Mouse (Mus musculus) lung, adult 2 months (tissue): ENCODE data around the gene Zfp628. TPM values are rescaled to one million over a fixed set of nuclear protein-coding genes. Genes with fewer than 3 reads are reported as not detected.

Source experiments
- DNase-seq: peaks from one replicate; pipeline ENCODE4 v3.0.0; 2022
- H3K4me1 ChIP-seq: fragments of 200-500 bp; 2 replicates; pipeline ENCODE4 v1.6.1; 2011; ENCODE audit warnings: low read length; ENCODE audit not compliant: control insufficient read depth, insufficient read depth
- H3K4me3 ChIP-seq: fragments of 200-500 bp; replicated peaks from 2 replicates; pipeline ENCODE3; 2011; ENCODE audit warnings: low read depth, mild to moderate bottlenecking, control low read depth, low read length; ENCODE audit errors: extremely low read depth
- CTCF ChIP-seq: fragments of 200-500 bp; IDR thresholded peaks from 2 replicates; pipeline ENCODE4 v1.5.1; 2011; ENCODE audit warnings: mild to moderate bottlenecking, low read length, control low read depth; ENCODE audit not compliant: insufficient read depth
- POLR2A ChIP-seq: fragments of 200-500 bp; IDR thresholded peaks from 2 replicates; pipeline ENCODE4 v1.6.1; 2011; ENCODE audit warnings: low read depth, mild to moderate bottlenecking, control low read depth, low read length, borderline replicate concordance; ENCODE audit errors: extremely low read depth
- WGBS: fragments of 180-500 bp; shearing (Covaris S2); methylation state at CpG from one replicate; pipeline ENCODE4 v1.1.7; 2018; 5-methylcytosine and 5-hydroxymethylcytosine counted together
- polyA plus RNA-seq: library from polyadenylated mRNA; depleted of rRNA; stranded (reverse); fragments of >200 nt; gene quantifications from 2 replicates; pipeline ENCODE4 v1.2.3, GENCODE M21; 2012

Zfp628 gene
- polyA plus RNA-seq, 1 experiment, result 20.6 TPM

- 4% methylated on average over 4 of the region's 4 CpGs for WGBS
- peaks cover 7% of the 10 kb centered on the region for H3K4me1 ChIP-seq
- no peak overlapping the region for H3K4me3 ChIP-seq
- no peak for DNase-seq
- TF ChIP-seq POLR2A (no peak), CTCF (no peak)
These were observed 9.5 kb downstream of the Zfp628 start for GRCm38 (mm10) chr7:4924483-4924882.

GRCm38 (mm10) chr7:4924891-4925301 is 9.9 kb downstream of the Zfp628 start:
- H3K4me3 ChIP-seq, result no peak overlapping the region
- no peak for DNase-seq
- TF ChIP-seq POLR2A, result no peak
- TF ChIP-seq CTCF, result no peak
- H3K4me1 ChIP-seq, result peaks cover 7% of the 10 kb centered on the region
- WGBS, result 2% methylated on average over 3 of the region's 4 CpGs

DNA sequence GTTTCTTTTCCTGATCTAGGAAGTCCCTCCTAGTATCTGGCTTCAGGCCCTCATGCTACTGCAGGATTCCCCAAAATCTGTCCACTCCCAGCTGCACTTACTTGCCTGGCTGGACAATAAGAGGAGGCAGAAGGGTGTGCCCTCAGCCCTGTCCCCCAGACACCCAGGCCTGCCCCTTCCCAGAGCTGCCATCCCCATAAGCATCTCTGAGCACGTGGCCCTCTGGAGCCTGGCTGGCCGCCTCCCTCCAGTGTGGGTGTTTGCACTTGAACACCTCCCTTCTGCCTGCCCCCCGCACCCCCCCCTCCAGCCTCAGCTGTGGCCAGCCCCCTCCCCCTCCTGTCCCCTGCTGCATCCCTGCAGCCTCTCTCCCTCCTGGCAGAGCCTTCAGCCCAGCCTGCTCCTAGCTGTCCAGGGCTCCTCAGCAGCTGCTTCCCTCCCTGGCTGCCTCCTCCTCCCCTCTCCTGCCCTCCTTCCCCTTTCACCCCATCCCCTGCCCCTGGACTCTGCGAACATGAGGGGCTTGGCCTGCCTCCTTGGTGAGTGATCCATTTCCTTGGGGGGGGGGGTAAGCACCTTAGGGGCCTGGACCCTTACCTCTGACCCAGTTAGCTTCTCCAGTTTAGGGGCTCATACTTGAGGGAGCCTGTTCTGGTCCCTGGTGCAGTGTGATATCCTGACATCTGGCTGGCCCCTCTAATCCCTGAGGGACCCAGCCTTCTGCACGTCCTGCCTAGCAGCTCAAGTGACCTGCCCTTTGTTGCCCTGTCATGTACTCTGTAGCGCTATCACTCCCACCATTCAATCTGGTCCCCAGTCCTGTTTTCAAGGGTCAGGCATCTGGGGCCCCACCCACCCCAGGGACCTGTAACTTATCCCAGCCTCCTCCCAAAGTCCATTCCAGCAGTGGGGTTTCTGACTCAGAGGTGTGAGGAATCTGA is 10.7 kb downstream of the Zfp628 start, which contains the start of gene Ssc5d:
Ssc5d (plus strand) TSS at position 345 of the 941 bp plus-strand sequence.
- TF ChIP-seq POLR2A (no peak), CTCF (no peak)
- 17% methylated on average over 6 of the region's 6 CpGs for WGBS
- no peak for DNase-seq
- H3K4me3 ChIP-seq, result no peak within 1 kb of the TSS
- H3K4me1 ChIP-seq, result peaks cover 7% of the 10 kb centered on the region

- 73% methylated on average over 16 of the region's 16 CpGs for WGBS
- DNase-seq, result no peak
- Histone ChIP-seq H3K4me3 (no peak overlapping the region), H3K4me1 (peaks cover 7% of the 10 kb centered on the region; the same call in 1 of the 2 replicates)
- TF ChIP-seq POLR2A (no peak), CTCF (no peak)
These were observed 11.8 kb downstream of the Zfp628 start for GRCm38 (mm10) chr7:4926849-4927248.

DNA sequence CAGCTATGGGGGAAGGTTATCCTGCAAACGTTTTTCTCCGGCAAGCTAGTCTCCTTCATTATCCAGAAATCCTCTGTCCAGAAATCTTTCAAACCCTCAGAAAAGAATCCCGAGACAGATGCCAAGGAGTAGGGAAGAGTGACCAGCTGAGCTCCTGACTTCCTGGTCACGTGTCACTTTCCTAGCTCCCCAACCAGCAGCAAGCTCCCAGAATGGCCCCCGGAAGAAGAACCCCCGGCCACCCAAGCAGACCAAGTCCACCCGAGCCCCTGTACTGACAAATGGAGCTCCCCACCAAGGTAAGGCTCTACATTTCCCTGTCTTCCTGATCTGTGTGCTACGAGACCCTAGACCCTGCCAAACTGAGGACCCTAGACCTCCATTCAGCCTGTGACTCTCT is 12.7 kb downstream of the Zfp628 start:
- 48% methylated on average over 8 of the region's 8 CpGs for WGBS
- H3K4me1 ChIP-seq, result peaks cover 3% of the 10 kb centered on the region; the same call in 1 of the 2 replicates
- TF ChIP-seq CTCF (no peak), POLR2A (no peak)
- H3K4me3 ChIP-seq, result peak overlapping the region; percentile 38
- DNase-seq, result no peak

DNA sequence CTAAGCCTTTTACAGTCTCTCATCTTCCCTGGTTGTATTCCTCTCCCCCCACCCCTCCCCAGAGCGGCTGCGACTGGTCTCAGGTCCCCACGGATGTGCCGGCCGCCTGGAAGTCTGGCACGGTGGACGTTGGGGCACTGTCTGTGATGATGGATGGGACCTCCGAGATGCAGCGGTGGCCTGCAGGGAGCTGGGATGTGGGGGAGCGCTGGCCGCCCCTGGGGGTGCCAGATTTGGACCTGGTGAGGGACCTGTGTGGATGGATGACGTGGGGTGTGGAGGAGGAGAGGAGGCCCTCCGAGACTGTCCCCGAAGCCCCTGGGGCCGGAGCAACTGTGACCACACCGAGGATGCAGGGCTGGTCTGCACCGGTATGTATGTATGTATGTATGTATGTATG is 13.3 kb downstream of the Zfp628 start:
- 51% methylated on average over 17 of the region's 17 CpGs for WGBS
- no peak overlapping the region for H3K4me3 ChIP-seq
- TF ChIP-seq CTCF, result no peak
- TF ChIP-seq POLR2A, result no peak
- DNase-seq, result no peak
- no peaks in the 10 kb centered on the region; the same call in 1 of the 2 replicates for H3K4me1 ChIP-seq

- Histone ChIP-seq H3K4me1 (no peaks in the 10 kb centered on the region), H3K4me3 (no peak overlapping the region)
- no peak for TF ChIP-seq POLR2A
- no peak for TF ChIP-seq CTCF
- DNase-seq, result no peak
- WGBS, result 75% methylated on average over 12 of the region's 12 CpGs
These were observed 18.1 kb downstream of the Zfp628 start for GRCm38 (mm10) chr7:4933103-4933502.

- Histone ChIP-seq H3K4me1 (no peaks in the 10 kb centered on the region), H3K4me3 (no peak overlapping the region)
- WGBS, result 76% methylated on average over 4 of the region's 4 CpGs
- TF ChIP-seq POLR2A, result no peak
- no peak for TF ChIP-seq CTCF
- DNase-seq, result no peak
These were observed 19.3 kb downstream of the Zfp628 start for GRCm38 (mm10) chr7:4934160-4934914.

DNA sequence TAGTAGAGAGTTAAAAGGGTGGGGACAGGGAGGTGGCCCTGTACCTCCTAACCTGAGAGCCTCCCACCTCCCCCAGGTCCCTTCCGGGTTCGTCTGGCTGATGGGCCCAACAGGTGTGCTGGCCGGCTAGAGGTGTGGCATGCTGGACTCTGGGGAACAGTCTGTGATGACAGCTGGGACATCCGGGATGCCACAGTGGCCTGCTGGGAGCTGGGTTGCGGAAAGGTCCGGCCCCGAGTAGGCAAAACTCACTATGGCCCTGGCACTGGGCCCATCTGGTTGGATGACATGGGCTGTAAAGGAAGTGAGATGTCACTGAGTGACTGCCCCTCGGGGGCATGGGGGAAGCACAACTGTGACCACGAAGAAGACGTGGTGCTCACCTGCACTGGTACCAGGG is 21.8 kb downstream of the Zfp628 start:
- no peaks in the 10 kb centered on the region for H3K4me1 ChIP-seq
- no peak overlapping the region for H3K4me3 ChIP-seq
- no peak for TF ChIP-seq CTCF
- TF ChIP-seq POLR2A, result no peak
- 53% methylated on average over 10 of the region's 10 CpGs for WGBS
- DNase-seq, result no peak
